Mouse (Mus musculus): ENCODE results near the gene Nlk.

- TF ChIP-seq POLR2A (IDR thresholded peaks at IDR 0.05; ENCODE audit: low read depth, low read length): no peak
- TF ChIP-seq CTCF (IDR thresholded peaks at IDR 0.05; ENCODE audit: extremely low read depth, insufficient read depth, insufficient read length, insufficient replicate concordance): no peak
Measured at GRCm38 (mm10) chr11:78547718-78548460, 149.3 kb downstream of the Nlk start.

Data from spleen, adult 2 months (tissue).